Mouse (Mus musculus) small intestine, adult 2 months (tissue): ENCODE measurements around the gene Src.

Experiments used
- CTCF ChIP-seq: fragments of 200-500 bp; IDR thresholded peaks from 2 replicates; pipeline ENCODE4 v1.5.1; 2012; ENCODE audit warnings: low read depth, mild to moderate bottlenecking, control low read depth, inconsistent platforms, low read length, moderate library complexity, mixed read lengths; ENCODE audit not compliant: insufficient replicate concordance, insufficient read length; ENCODE audit errors: extremely low read depth
- POLR2A ChIP-seq: fragments of 200-500 bp; IDR thresholded peaks from 2 replicates; pipeline ENCODE4 v1.6.1; 2012; ENCODE audit warnings: low read depth, mild to moderate bottlenecking, control low read depth, inconsistent platforms, low read length, moderate library complexity

GRCm38 (mm10) chr2:157424126-157424903, 6.1 kb downstream of the Src start:
- no peak for TF ChIP-seq CTCF
- TF ChIP-seq POLR2A, result no peak
